Comparison of ENCODE assay signal across 8 mouse cellular contexts in genomic region chr8:107292928-107293601, GRCm38 (mm10). TPM values are rescaled to one million over a fixed set of nuclear protein-coding genes. Genes with fewer than 3 reads are reported as not detected.
DNase-seq lines count a peak whose midpoint lies in the region; ATAC-seq and TF ChIP-seq lines count a peak whose summit lies in the region.

Gene Nfat5 (plus strand): TSS chr8:107293470.

- H3K4me2 ChIP-seq in hindbrain, embryonic 14.5 days (replicated peaks), result peak within 1 kb of the TSS; percentile 68

- no peak for TF ChIP-seq CTCF in Patski (IDR thresholded peaks at IDR 0.05)

- in situ Hi-C loops in Patski (cut with MboI; ENCODE audit: low pct_unique_long_range_greater_than_20kb), result loop anchor here (5.0 kb wide), 1 partner anchor 36 kb away; no protein-coding TSS in a partner anchor

- no peaks in the 10 kb centered on the region for H3K27me3 ChIP-seq in Patski
- no peaks in the 10 kb centered on the region for H3K27me3 ChIP-seq in hindbrain, embryonic 14.5 days (ENCODE audit: control insufficient read depth, insufficient read depth, low read length)

- peak; percentile 71 for DNase-seq in Patski (ENCODE audit: low read depth, low spot score)
- peak; percentile 96 to 100 for DNase-seq in cerebellum, postnatal 14 days
- DNase-seq in frontal cortex, postnatal 25 days (ENCODE audit: low spot score in 2 of 2), result peak; percentile 98 to 100
- peak; percentile 96 for DNase-seq in hindbrain, embryonic 14.5 days (ENCODE audit: low spot score)
- DNase-seq in layer of hippocampus, postnatal 36 days, result peak; percentile 97 to 99
- DNase-seq in lung, postnatal 36 days, result peak; percentile 95
- peak; percentile 97 for DNase-seq in retina, postnatal 1 day
- DNase-seq in urinary bladder, adult 18-20 months (ENCODE audit: low spot score in 2 of 2), result peak; percentile 96 to 100

- CTCF ChIA-PET in Patski (lab: Charles Lee), result interaction anchor here (1.2 kb wide), 1 partner anchor 40 kb away, joined by 3 read pairs; no protein-coding TSS in a partner anchor

- POLR2A ChIA-PET in Patski (lab: Charles Lee), result interaction anchor here (0.6 to 2.3 kb wide), 16 partner anchors 14 to 172 kb away, joined by 3 to 14 read pairs (median 4); no protein-coding TSS in a partner anchor

- under 1% methylated on average over 47 of the region's 49 CpGs for WGBS in hindbrain, embryonic 14.5 days

- H3K27ac ChIP-seq in hindbrain, embryonic 14.5 days, result peak within 1 kb of the TSS; percentile 95

- H3K36me3 ChIP-seq in hindbrain, embryonic 14.5 days (replicated peaks; ENCODE audit: control insufficient read depth, insufficient read depth), result no peaks in the 10 kb centered on the region

- H3K9me3 ChIP-seq in hindbrain, embryonic 14.5 days (ENCODE audit: control insufficient read depth, low read length), result no peaks in the 10 kb centered on the region

- peaks cover 11% of the 10 kb centered on the region for H3K4me1 ChIP-seq in hindbrain, embryonic 14.5 days (replicated peaks; ENCODE audit: control insufficient read depth, insufficient read depth, low read length)

- ATAC-seq in Patski, result peak; percentile 86
- ATAC-seq in hindbrain, embryonic 14.5 days (ENCODE audit: low FRiP score), result peak; percentile 93

- peak within 1 kb of the TSS; percentile 94 for H3K4me3 ChIP-seq in hindbrain, embryonic 14.5 days (replicated peaks; ENCODE audit: low read length)

- peak within 1 kb of the TSS; percentile 91 for H3K9ac ChIP-seq in hindbrain, embryonic 14.5 days

RNA-seq across cellular contexts. Expression of gene Nfat5, which starts in this region (rescaled TPM):
- 113 TPM for polyA plus RNA-seq in Patski (2021)
- polyA plus RNA-seq in hindbrain, embryonic 14.5 days (2014; fragmentation: Nextera tagmentation; extraction: Ambion mirVana), result 8.0 and 12.0 TPM in 2 replicates
- total RNA-seq in layer of hippocampus, postnatal 36 days (2021), result 10 to 100 TPM; 59.4 to 63.2 TPM

Comparison
In these comparisons a context has a peak if more than half of its experiments do, and no peak if none do; other contexts are left out.
1. Peak in every context shown above with its lines: DNase-seq, ATAC-seq, H3K4me3 ChIP-seq and H3K27ac ChIP-seq.